Mouse (Mus musculus) liver, postnatal 0 days (tissue): ENCODE measurements around the gene Lifr.

ENCODE experiments used
- CTCF ChIP-seq: sonication (generic); IDR thresholded peaks from 2 replicates; pipeline ENCODE4 v1.5.1; 2016; ENCODE audit warnings: antibody characterized with exemption, low read depth
- EP300 ChIP-seq: IDR thresholded peaks from 2 replicates; pipeline ENCODE4 v1.6.1; 2016; ENCODE audit warnings: antibody characterized with exemption, low read depth, mild to moderate bottlenecking

GRCm38 (mm10) chr15:7073269-7073668 lies 17.1 kb upstream of the Lifr start:
- TF ChIP-seq CTCF (no peak), EP300 (peak; percentile 42)
